Mouse (Mus musculus) forebrain, embryonic 16.5 days (tissue): ENCODE measurements around the gene Cask. TPM values are rescaled to one million over a fixed set of nuclear protein-coding genes. Genes with fewer than 3 reads are reported as not detected.
"Not testable (repeated sequence)": the region's sequence is repeated elsewhere in the genome, so short reads cannot be mapped to it uniquely, and the experiment has no call there.

ENCODE experiments used
- ATAC-seq: fragments of 200-750 bp; cut with Nextera tagmentation; 2 replicates; pipeline ENCODE4 v1.8.0; 2017; ENCODE audit warnings: mild to moderate bottlenecking, moderate library complexity
- H3K27ac ChIP-seq: fragments of 300-500 bp; sonication (generic); 2 replicates; pipeline ENCODE4 v1.5.1; 2014; ENCODE audit warnings: low read length, control low read depth
- H3K27me3 ChIP-seq: fragments of 300-500 bp; sonication (generic); replicated peaks from 2 replicates; pipeline ENCODE4 v1.6.1; 2014; ENCODE audit warnings: low read length; ENCODE audit not compliant: control insufficient read depth, insufficient read depth
- H3K36me3 ChIP-seq: fragments of 300-500 bp; sonication (generic); 2 replicates; pipeline ENCODE4 v1.6.1; 2014; ENCODE audit not compliant: control insufficient read depth, insufficient read depth
- H3K4me1 ChIP-seq: fragments of 300-500 bp; sonication (generic); replicated peaks from 2 replicates; pipeline ENCODE4 v1.6.1; 2014; ENCODE audit warnings: low read length; ENCODE audit not compliant: control insufficient read depth, insufficient read depth
- H3K4me2 ChIP-seq: fragments of 300-500 bp; sonication (generic); 2 replicates; pipeline ENCODE4 v1.6.1; 2014; ENCODE audit warnings: mild to moderate bottlenecking, low read length, control low read depth
- H3K4me3 ChIP-seq: fragments of 300-500 bp; sonication (generic); replicated peaks from 2 replicates; pipeline ENCODE4 v1.5.1; 2014; ENCODE audit warnings: mild to moderate bottlenecking, low read length, control low read depth
- H3K9ac ChIP-seq: fragments of 300-500 bp; sonication (generic); replicated peaks from 2 replicates; pipeline ENCODE4 v1.6.1; 2014; ENCODE audit warnings: low read depth, low read length, control low read depth
- H3K9me3 ChIP-seq: fragments of 300-500 bp; sonication (generic); 2 replicates; pipeline ENCODE4 v1.6.1; 2016; ENCODE audit warnings: low read length; ENCODE audit not compliant: control insufficient read depth
- whole genome bisulfite sequencing: fragments of 180-500 bp; shearing (Covaris S2); extraction: QIAGEN DNeasy Blood & Tissue Kit; methylation state at CpG from one replicate; pipeline ENCODE4 v1.1.7; 2014; 5-methylcytosine and 5-hydroxymethylcytosine counted together
- polyA plus RNA-seq: library from polyadenylated mRNA; unstranded; fragments of >200 nt; fragmentation: Nextera tagmentation; extraction: Ambion mirVana; gene quantifications from 2 replicates; pipeline ENCODE4 v1.2.1, GENCODE M21; 2015

Gene Cask
- polyA plus RNA-seq, 1 experiment from 2014 or later: 55.4 TPM

GRCm38 (mm10) chrX:13845858-13846652, 5.1 kb downstream of the Cask start:
- WGBS: 22% methylated on average over 37 of the region's 100 CpGs
- no peaks in the 10 kb centered on the region for H3K9me3 ChIP-seq
- no peaks in the 10 kb centered on the region for H3K36me3 ChIP-seq
- peak overlapping the region; percentile 54; the same call in 1 of the 2 replicates for H3K4me2 ChIP-seq
- H3K9ac ChIP-seq: peak overlapping the region; percentile 81
- peak overlapping the region; percentile 61 for H3K4me3 ChIP-seq
- H3K27ac ChIP-seq: peak overlapping the region; percentile 94
- no peaks in the 10 kb centered on the region for H3K4me1 ChIP-seq
- H3K27me3 ChIP-seq: no peaks in the 10 kb centered on the region
- ATAC-seq: no peak; the same call in none of the 2 replicates

GRCm38 (mm10) chrX:13845141-13845857, 5.9 kb downstream of the Cask start:
- Histone ChIP-seq H3K4me3 (peak overlapping the region; percentile 61), H3K27ac (peak overlapping the region; percentile 94), H3K36me3 (no peaks in the 10 kb centered on the region), H3K9ac (peak overlapping the region; percentile 81), H3K4me1 (no peaks in the 10 kb centered on the region), H3K4me2 (peak overlapping the region; percentile 54), H3K27me3 (no peaks in the 10 kb centered on the region), H3K9me3 (no peaks in the 10 kb centered on the region)
- ATAC-seq: 0 out of 2 replicates have a peak, but pooled peaks have one; percentile 3
- WGBS: 24% methylated on average over 22 of the region's 22 CpGs

DNA sequence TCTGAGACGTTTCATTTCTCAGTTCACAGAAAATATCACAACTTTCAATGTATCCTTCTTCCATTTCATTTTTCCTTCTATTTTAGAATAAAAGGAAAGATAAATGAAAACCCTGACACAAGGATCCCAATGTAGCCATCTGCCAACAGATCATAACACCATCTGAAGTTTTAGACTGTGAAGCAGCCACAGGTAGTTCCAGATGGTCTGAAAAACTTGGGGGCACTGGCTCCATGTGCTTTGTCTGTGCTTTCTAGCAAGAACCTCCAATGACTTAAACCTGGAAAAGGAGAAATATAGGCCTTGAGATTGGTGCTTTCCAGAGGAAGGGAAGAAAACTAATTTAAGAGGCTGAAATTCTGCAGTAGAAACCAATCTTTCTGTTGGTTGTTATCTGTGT, 28.4 kb downstream of the Cask start:
- no peaks in the 10 kb centered on the region for H3K4me1 ChIP-seq
- H3K27ac ChIP-seq: no peak overlapping the region
- no peaks in the 10 kb centered on the region for H3K36me3 ChIP-seq
- WGBS: 64% methylated on average over 1 of the region's 1 CpGs
- H3K9me3 ChIP-seq: no peaks in the 10 kb centered on the region
- no peak overlapping the region for H3K4me2 ChIP-seq
- no peak overlapping the region for H3K9ac ChIP-seq
- no peak for ATAC-seq
- H3K27me3 ChIP-seq: no peaks in the 10 kb centered on the region
- H3K4me3 ChIP-seq: no peak overlapping the region

DNA sequence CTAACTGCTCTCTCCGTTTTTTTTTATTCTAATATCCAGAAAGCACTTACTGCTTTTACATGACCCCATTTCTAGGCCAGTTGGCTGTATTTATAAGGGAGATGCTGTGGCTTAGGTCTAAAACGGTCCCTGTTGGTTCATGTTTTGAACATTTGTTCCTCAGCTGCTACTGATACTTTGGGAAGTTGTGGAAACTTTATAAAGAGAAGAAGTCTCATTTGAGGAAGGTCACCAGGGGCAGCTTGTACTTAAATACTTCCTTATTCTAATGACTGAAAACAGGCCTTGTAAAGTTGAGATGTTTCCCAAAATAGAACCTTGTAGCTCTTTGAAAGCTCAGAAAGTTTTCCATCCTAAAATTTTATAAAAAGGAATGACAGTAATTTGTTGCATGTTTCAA, 52.4 kb downstream of the Cask start:
- no peaks in the 10 kb centered on the region for H3K27me3 ChIP-seq
- no peaks in the 10 kb centered on the region for H3K4me1 ChIP-seq
- WGBS: 68% methylated on average over 2 of the region's 2 CpGs
- no peak overlapping the region for H3K4me2 ChIP-seq
- no peak for ATAC-seq
- no peaks in the 10 kb centered on the region for H3K36me3 ChIP-seq
- H3K4me3 ChIP-seq: no peak overlapping the region
- no peaks in the 10 kb centered on the region for H3K9me3 ChIP-seq
- H3K27ac ChIP-seq: no peak overlapping the region
- H3K9ac ChIP-seq: no peak overlapping the region

- Histone ChIP-seq H3K9me3 (no peaks in the 10 kb centered on the region), H3K27ac (no peak overlapping the region), H3K9ac (no peak overlapping the region), H3K36me3 (no peaks in the 10 kb centered on the region), H3K4me3 (no peak overlapping the region), H3K27me3 (no peaks in the 10 kb centered on the region), H3K4me1 (no peaks in the 10 kb centered on the region), H3K4me2 (no peak overlapping the region)
- ATAC-seq: no peak
- 100% methylated on average over 1 of the region's 1 CpGs for WGBS
These were observed 85.5 kb downstream of the Cask start for GRCm38 (mm10) chrX:13765672-13766071.

DNA sequence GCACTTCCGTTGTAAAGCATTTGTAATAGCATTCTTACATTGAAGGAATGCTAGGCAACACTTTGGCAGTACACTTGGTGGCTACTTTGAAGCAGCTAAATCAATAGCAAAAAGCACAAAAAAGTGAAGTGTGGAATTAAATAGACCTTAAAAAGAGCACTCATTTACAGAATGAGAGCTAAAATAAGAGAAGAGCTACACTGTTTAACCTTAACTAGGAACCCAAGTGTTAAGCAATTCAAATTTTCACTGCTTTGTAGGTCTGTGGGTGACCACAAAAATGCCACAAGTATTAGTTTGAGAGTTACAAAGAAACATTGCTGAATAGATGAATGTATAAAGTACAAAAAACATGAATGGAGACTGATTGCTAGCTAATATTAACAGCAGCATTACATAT, 86.1 kb downstream of the Cask start:
- Histone ChIP-seq H3K4me3 (no peak overlapping the region), H3K36me3 (no peaks in the 10 kb centered on the region), H3K27ac (no peak overlapping the region), H3K9me3 (no peaks in the 10 kb centered on the region), H3K4me1 (no peaks in the 10 kb centered on the region), H3K9ac (no peak overlapping the region), H3K4me2 (no peak overlapping the region), H3K27me3 (no peaks in the 10 kb centered on the region)
- WGBS: 50% methylated on average over 1 of the region's 1 CpGs
- no peak for ATAC-seq

GRCm38 (mm10) chrX:13757279-13758005, 93.7 kb downstream of the Cask start:
- no peak overlapping the region for H3K4me2 ChIP-seq
- H3K9ac ChIP-seq: no peak overlapping the region
- 18% methylated on average over 3 of the region's 3 CpGs for WGBS
- no peaks in the 10 kb centered on the region for H3K9me3 ChIP-seq
- H3K27ac ChIP-seq: no peak overlapping the region
- no peaks in the 10 kb centered on the region for H3K36me3 ChIP-seq
- H3K4me1 ChIP-seq: no peaks in the 10 kb centered on the region
- no peaks in the 10 kb centered on the region for H3K27me3 ChIP-seq
- no peak for ATAC-seq
- no peak overlapping the region for H3K4me3 ChIP-seq

DNA sequence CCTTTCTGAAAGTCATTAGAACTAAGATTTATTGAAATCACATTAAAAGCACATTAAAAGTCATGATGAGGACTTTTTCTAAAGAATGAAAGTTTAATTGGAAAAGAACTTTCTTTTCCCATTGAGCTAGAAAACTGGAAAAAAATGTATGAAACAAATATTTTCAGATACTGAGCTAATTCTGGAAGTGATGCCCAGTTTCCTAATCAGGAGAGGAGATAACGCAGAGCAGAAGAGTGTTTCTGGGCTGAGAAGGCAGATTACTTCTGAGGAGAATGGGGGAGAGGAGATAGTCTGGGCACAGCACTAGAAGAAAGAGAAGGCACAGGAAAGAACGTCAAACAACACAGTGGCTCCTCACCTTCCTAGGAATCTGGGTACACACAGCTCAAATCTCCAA, 110.1 kb downstream of the Cask start:
- Histone ChIP-seq H3K4me2 (no peak overlapping the region), H3K4me1 (no peaks in the 10 kb centered on the region), H3K27ac (no peak overlapping the region), H3K9me3 (no peaks in the 10 kb centered on the region), H3K4me3 (no peak overlapping the region), H3K9ac (no peak overlapping the region), H3K27me3 (no peaks in the 10 kb centered on the region), H3K36me3 (no peaks in the 10 kb centered on the region)
- ATAC-seq: no peak
- whole genome bisulfite sequencing: 83% methylated on average over 2 of the region's 2 CpGs

- not testable (repeated sequence) for ATAC-seq, H3K9me3 ChIP-seq
These were observed 120.4 kb downstream of the Cask start for GRCm38 (mm10) chrX:13730785-13731184.

More at GRCm38 (mm10) chrX:13730785-13731184, 120.4 kb downstream of the Cask start:
- H3K4me3 ChIP-seq, H3K9ac ChIP-seq, H3K4me2 ChIP-seq, H3K27ac ChIP-seq, H3K36me3 ChIP-seq, H3K27me3 ChIP-seq, H3K4me1 ChIP-seq: not testable (repeated sequence)
